Mouse (Mus musculus): ENCODE results near the gene Tuba4a. TPM values are rescaled to one million over a fixed set of nuclear protein-coding genes. Genes with fewer than 3 reads are reported as not detected.

The Tuba4a gene
- polyA plus RNA-seq, 1 experiment from 2014 or later: 298 TPM

- peak overlapping the region; percentile 69; the same call in 1 of the 2 replicates for H3K27ac ChIP-seq (ENCODE audit: low read depth)
These were observed 9.5 kb upstream of the Tuba4a start for GRCm38 (mm10) chr1:75229158-75229557.

GRCm38 (mm10) chr1:75227653-75228052 lies 8.0 kb upstream of the Tuba4a start:
- peaks cover 17% of the 10 kb centered on the region; the same call in 1 of the 2 replicates for H3K4me1 ChIP-seq (ENCODE audit: insufficient read depth)
- WGBS (ENCODE audit: insufficient replicate concordance): 81% methylated on average over 1 of the region's 1 CpGs

More at GRCm38 (mm10) chr1:75229158-75229557, 9.5 kb upstream of the Tuba4a start:
- Histone ChIP-seq H3K4me2 (ENCODE audit: low read depth, low read length) (peak overlapping the region; percentile 11; the same call in 1 of the 2 replicates), H3K27me3 (ENCODE audit: insufficient read depth, low read length) (no peaks in the 10 kb centered on the region), H3K9me3 (ENCODE audit: low read length) (no peaks in the 10 kb centered on the region), H3K4me1 (ENCODE audit: insufficient read depth) (peaks cover 16% of the 10 kb centered on the region; the same call in 1 of the 2 replicates), H3K36me3 (replicated peaks; ENCODE audit: insufficient read depth, low read length) (no peaks in the 10 kb centered on the region), H3K9ac (replicated peaks) (0 out of 2 replicates have a peak overlapping the region, but pooled peaks have one; percentile 39), H3K4me3 (ENCODE audit: low read depth, low read length) (no peak overlapping the region)
- DNase-seq: peak; percentile 39
- TF ChIP-seq EP300 (IDR thresholded peaks at IDR 0.05; ENCODE audit: low read depth) (peak; percentile 91), CTCF (IDR thresholded peaks at IDR 0.05; ENCODE audit: low read depth) (no peak)
- ATAC-seq: peak; percentile 91
- 54% methylated on average over 4 of the region's 4 CpGs for WGBS (ENCODE audit: insufficient replicate concordance)

GRCm38 (mm10) chr1:75226138-75226537 lies 6.5 kb upstream of the Tuba4a start:
- ATAC-seq: no peak
- 0 out of 2 replicates have a peak, but pooled peaks cover under 1% of the 10 kb centered on the region for H3K27me3 ChIP-seq (ENCODE audit: insufficient read depth, low read length)
- TF ChIP-seq CTCF (IDR thresholded peaks at IDR 0.05; ENCODE audit: low read depth) (no peak), EP300 (IDR thresholded peaks at IDR 0.05; ENCODE audit: low read depth) (no peak)
- H3K9me3 ChIP-seq (ENCODE audit: low read length): no peaks in the 10 kb centered on the region
- H3K4me1 ChIP-seq (ENCODE audit: insufficient read depth): peaks cover 23% of the 10 kb centered on the region
- no peaks in the 10 kb centered on the region for H3K36me3 ChIP-seq (replicated peaks; ENCODE audit: insufficient read depth, low read length)
- H3K9ac ChIP-seq (replicated peaks): no peak overlapping the region
- no peak for DNase-seq
- WGBS (ENCODE audit: insufficient replicate concordance): 42% methylated on average over 2 of the region's 2 CpGs
- no peak overlapping the region for H3K27ac ChIP-seq (ENCODE audit: low read depth)
- H3K4me3 ChIP-seq (ENCODE audit: low read depth, low read length): no peak overlapping the region
- H3K4me2 ChIP-seq (ENCODE audit: low read depth, low read length): no peak overlapping the region

More at GRCm38 (mm10) chr1:75227653-75228052, 8.0 kb upstream of the Tuba4a start:
- Histone ChIP-seq H3K27ac (ENCODE audit: low read depth) (no peak overlapping the region), H3K9ac (replicated peaks) (no peak overlapping the region), H3K36me3 (replicated peaks; ENCODE audit: insufficient read depth, low read length) (no peaks in the 10 kb centered on the region), H3K9me3 (ENCODE audit: low read length) (no peaks in the 10 kb centered on the region), H3K4me2 (ENCODE audit: low read depth, low read length) (no peak overlapping the region), H3K4me3 (ENCODE audit: low read depth, low read length) (no peak overlapping the region), H3K27me3 (ENCODE audit: insufficient read depth, low read length) (no peaks in the 10 kb centered on the region)
- no peak for TF ChIP-seq CTCF (IDR thresholded peaks at IDR 0.05; ENCODE audit: low read depth)
- no peak for TF ChIP-seq EP300 (IDR thresholded peaks at IDR 0.05; ENCODE audit: low read depth)
- DNase-seq: no peak
- ATAC-seq: no peak

- no peak overlapping the region for H3K4me2 ChIP-seq (ENCODE audit: low read depth, low read length)
- no peak overlapping the region for H3K4me3 ChIP-seq (ENCODE audit: low read depth, low read length)
- no peaks in the 10 kb centered on the region for H3K36me3 ChIP-seq (replicated peaks; ENCODE audit: insufficient read depth, low read length)
- H3K27me3 ChIP-seq (ENCODE audit: insufficient read depth, low read length): 0 out of 2 replicates have a peak, but pooled peaks cover 7% of the 10 kb centered on the region
- 37% methylated on average over 3 of the region's 3 CpGs for WGBS (ENCODE audit: insufficient replicate concordance)
- H3K9ac ChIP-seq (replicated peaks): no peak overlapping the region
- no peak for DNase-seq
- H3K4me1 ChIP-seq (ENCODE audit: insufficient read depth): peaks cover 21% of the 10 kb centered on the region
- TF ChIP-seq CTCF (IDR thresholded peaks at IDR 0.05; ENCODE audit: low read depth) (no peak), EP300 (IDR thresholded peaks at IDR 0.05; ENCODE audit: low read depth) (no peak)
- H3K9me3 ChIP-seq (ENCODE audit: low read length): no peaks in the 10 kb centered on the region
- no peak overlapping the region for H3K27ac ChIP-seq (ENCODE audit: low read depth)
- no peak for ATAC-seq
These were observed 5.8 kb upstream of the Tuba4a start for GRCm38 (mm10) chr1:75225473-75225872.

GRCm38 (mm10) chr1:75223532-75223931 lies 3.9 kb upstream of the Tuba4a start:
- Histone ChIP-seq H3K36me3 (replicated peaks; ENCODE audit: insufficient read depth, low read length) (no peaks in the 10 kb centered on the region), H3K4me3 (ENCODE audit: low read depth, low read length) (no peak overlapping the region), H3K4me2 (ENCODE audit: low read depth, low read length) (no peak overlapping the region), H3K4me1 (ENCODE audit: insufficient read depth) (peaks cover 19% of the 10 kb centered on the region), H3K9me3 (ENCODE audit: low read length) (no peaks in the 10 kb centered on the region), H3K27me3 (ENCODE audit: insufficient read depth, low read length) (peaks cover 9% of the 10 kb centered on the region; the same call in 1 of the 2 replicates), H3K9ac (replicated peaks) (no peak overlapping the region), H3K27ac (ENCODE audit: low read depth) (no peak overlapping the region)
- no peak for TF ChIP-seq CTCF (IDR thresholded peaks at IDR 0.05; ENCODE audit: low read depth)
- TF ChIP-seq EP300 (IDR thresholded peaks at IDR 0.05; ENCODE audit: low read depth): no peak
- WGBS (ENCODE audit: insufficient replicate concordance): 36% methylated on average over 6 of the region's 6 CpGs
- no peak for DNase-seq
- no peak for ATAC-seq

- no peak overlapping the region for H3K27ac ChIP-seq (ENCODE audit: low read depth)
- DNase-seq (no peak), ATAC-seq (no peak)
- 48% methylated on average over 6 of the region's 6 CpGs for WGBS (ENCODE audit: insufficient replicate concordance)
- peaks cover 9% of the 10 kb centered on the region; the same call in 1 of the 2 replicates for H3K27me3 ChIP-seq (ENCODE audit: insufficient read depth, low read length)
- H3K4me1 ChIP-seq (ENCODE audit: insufficient read depth): peaks cover 20% of the 10 kb centered on the region
- H3K9ac ChIP-seq (replicated peaks): no peak overlapping the region
- TF ChIP-seq EP300 (IDR thresholded peaks at IDR 0.05; ENCODE audit: low read depth) (no peak), CTCF (IDR thresholded peaks at IDR 0.05; ENCODE audit: low read depth) (no peak)
- H3K36me3 ChIP-seq (replicated peaks; ENCODE audit: insufficient read depth, low read length): no peaks in the 10 kb centered on the region
- H3K4me3 ChIP-seq (ENCODE audit: low read depth, low read length): no peak overlapping the region
- no peak overlapping the region for H3K4me2 ChIP-seq (ENCODE audit: low read depth, low read length)
- no peaks in the 10 kb centered on the region for H3K9me3 ChIP-seq (ENCODE audit: low read length)
These were observed 3.3 kb upstream of the Tuba4a start for GRCm38 (mm10) chr1:75222926-75223325.
